Mouse (Mus musculus): ENCODE measurements around the gene Rnaseh2b.
A peak's percentile ranks its signal among the peaks of the same experiment; 100 is the strongest.

Gene Rnaseh2b

DNA sequence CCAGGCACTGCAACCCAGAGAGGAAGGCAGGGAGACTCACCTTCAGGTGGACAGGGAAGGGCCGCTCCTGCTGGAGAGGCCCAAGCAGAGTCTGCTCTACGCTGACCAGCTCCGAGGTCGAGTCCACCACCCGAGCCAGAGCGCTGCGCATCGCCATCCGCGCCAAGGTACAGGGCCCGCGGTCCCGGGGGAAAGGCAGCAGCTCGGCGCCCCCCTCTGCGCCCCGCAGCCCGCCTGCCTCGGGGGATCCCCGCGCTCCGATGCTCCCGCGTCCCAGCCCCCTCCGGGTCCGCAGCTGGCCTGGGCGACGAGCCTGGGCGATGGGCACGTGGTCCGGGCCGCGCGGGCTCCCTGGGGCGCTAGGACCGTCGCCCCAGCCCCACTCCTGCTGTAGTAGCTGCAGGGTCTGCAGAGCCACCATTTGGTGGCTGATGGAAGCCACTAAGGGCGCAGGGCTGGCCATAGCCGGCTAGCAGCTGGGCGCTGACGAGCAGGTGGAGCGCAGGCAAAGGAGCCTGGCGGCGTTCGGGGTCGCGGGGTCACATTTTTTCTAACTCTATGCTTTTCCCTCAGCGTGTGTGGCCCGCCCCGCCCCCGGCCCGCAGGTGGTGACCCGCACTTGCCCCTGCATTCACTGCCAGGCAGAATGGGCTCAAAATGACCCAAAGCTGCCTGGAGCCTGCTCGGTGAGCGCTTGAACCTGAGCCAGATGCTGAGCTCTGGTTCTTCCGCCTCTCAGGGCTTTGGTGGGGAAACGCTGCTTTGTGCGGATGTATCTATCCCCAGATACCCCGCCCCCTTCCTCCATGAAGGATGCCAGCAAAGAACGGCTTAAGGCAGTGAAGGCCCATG lies at the start of gene Rnaseh2b, which contains the start of gene Dleu7:
Rnaseh2b (plus strand) TSS at position 102 of the 852 bp plus-strand sequence.
Dleu7 (minus strand) TSS at position 560 of the 852 bp plus-strand sequence.
- DNase-seq (ENCODE audit: low spot score in 2 of 2): peak in 1 of 2 experiments; percentile 9

DNA sequence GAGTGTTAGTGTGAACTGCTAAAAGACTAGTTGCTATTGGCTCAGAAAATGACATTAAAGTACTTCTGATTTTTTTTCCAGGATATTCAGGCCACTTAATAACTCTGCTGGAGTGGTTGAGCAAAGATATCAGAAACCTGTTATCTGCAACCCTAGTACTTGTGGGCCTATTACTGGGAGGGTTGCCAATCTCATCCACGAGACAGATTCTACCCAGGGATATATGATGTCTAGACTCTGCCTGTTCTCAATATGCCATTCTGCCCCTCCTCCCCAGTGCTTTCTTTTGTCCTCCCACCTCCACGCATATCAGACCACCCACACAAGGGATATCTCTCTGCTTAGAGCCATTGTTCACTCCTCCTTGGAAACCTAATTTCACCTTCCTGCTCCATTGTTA lies 48.9 kb upstream of the Rnaseh2b start:
- no peak for DNase-seq (ENCODE audit: low spot score in 2 of 2)

DNA sequence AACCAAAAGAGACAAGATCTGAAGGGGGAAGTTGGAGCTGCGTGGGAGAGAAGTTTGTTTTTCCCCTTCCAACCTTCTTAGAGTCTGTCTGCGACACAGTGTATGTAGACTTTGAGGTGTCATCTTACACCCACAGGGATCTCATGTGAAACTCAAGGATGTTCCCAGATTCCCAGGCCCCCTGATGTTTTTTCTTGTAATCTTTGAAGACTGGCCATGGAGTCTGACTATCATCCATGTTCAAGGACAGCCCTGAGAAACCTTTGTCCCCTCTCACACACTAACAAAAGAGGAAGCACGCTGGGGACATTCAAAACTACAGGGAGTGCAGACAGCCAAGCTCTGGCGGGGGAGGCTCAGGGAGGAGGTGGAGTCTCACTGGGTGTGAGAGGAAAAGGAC lies 46.8 kb upstream of the Rnaseh2b start:
- no peak for DNase-seq (ENCODE audit: low spot score in 2 of 2)

DNA sequence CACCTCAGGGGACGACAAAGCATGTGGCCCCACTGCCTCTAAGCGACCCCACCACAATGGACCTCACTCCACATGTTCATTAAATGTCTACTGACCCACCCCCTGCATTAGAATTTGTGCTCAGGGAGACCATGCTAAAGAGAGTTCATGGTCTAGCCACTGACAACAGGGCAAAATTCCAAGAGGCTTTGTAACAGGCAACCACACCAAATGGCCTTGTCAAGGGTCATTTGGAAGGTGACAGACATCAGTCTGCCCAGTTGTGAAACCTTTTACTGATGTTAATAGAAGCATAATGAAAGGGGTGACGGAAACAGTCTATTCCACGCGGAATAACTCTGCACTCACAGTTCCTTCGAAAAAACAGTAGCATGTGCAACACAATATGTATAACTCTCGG lies 44.0 kb upstream of the Rnaseh2b start:
- no peak for DNase-seq (ENCODE audit: low spot score in 2 of 2)

DNA sequence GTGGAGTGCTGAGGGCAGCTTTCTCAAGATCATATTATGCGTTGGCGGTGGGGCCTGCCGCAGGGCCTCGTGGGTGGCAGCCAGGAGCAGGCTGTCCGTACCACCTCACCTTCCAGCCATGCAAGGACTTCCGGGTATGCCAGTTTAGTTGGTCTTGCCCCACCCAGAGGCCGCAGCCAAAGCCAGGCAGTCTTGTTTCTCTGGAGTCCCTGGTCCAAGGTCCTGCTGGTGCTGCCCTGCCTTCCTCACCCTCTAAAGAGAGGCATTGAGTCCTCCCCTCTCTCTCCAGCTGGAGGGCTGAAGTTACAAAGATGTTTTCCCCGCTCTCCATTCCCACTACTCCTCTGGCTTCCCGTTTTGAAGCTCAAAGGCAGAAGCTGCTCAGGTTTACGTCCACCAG lies 43.6 kb upstream of the Rnaseh2b start:
- no peak for DNase-seq (ENCODE audit: low spot score in 2 of 2)

DNA sequence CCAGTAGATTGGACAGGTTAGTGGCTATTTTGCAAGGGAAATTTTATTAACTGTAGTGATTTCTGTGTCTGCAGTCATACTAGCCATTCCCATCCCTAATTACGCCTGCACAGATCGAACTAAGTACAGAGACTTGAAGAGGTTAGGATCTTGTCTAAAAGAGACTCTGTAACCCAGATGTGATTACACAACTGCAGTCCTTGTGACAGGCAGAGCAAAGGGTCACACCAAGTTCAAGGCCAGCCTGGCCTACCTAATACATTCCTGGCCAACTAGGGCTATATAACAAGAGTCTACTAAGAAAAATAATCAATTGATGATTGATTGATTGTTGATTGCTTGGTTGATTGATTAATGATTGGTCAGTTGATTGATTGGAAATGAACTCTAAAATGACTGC lies 43.1 kb upstream of the Rnaseh2b start:
- DNase-seq (ENCODE audit: low spot score in 2 of 2): no peak

DNA sequence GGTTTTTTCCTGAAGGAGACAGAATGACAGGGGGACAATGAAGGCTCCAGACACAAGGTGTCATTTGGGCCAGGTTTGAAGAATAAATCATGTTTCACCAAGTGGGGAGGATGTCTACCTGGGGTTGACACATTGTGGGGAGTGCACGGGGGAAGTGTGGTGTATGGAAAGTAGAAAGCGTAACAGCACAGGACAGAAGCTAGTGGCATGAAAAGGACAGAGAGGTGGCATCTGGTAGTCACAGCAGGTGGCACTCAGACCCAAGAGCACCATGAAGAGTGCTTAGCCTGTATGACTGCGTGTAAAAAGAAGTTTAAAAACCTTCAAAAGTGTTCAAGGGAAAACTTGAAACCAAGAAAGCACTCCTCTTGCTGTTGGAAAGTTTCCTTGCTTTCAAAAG lies 42.3 kb upstream of the Rnaseh2b start:
- no peak for DNase-seq (ENCODE audit: low spot score in 2 of 2)

DNA sequence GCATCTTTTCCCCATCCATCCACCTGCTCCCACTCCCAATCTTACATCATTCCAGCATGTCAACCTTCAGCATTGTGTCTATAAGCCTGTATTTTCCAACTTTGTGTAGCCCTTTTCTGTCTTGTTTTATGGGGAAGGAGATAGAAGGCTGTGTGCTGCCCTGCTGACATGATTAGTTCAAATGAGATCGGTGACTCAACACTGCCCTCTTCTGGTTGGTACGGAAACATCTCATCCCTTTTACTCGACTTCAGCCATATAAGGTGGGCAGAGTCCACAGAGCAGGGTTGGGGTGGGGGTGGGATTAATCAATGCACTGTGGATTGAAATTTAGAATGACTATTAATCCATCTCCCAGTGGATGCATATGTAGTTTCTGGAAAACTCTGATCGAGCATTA lies 40.4 kb upstream of the Rnaseh2b start:
- DNase-seq (ENCODE audit: low spot score in 2 of 2): peak in 1 of 2 experiments; percentile 40

DNA sequence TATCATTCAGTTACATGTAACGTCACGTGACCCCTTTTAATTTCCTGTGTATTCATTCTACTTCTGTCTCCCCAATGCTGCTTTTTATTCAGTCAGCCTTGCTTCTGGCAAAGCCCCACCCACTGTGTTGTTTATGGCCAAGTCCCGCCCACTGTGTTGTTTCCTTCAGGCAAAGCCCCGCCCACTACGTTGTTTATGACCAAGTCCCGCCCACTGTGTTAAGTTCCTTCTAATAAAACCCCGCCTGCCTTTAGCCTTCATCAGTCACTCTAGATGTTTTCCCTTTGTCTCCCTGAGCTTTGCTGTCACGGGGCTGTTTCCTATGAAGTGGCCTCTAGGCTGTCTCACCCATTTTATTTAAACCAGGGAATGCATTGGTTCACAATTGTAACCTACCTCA lies 38.0 kb upstream of the Rnaseh2b start:
- no peak for DNase-seq (ENCODE audit: low spot score in 2 of 2)

DNA sequence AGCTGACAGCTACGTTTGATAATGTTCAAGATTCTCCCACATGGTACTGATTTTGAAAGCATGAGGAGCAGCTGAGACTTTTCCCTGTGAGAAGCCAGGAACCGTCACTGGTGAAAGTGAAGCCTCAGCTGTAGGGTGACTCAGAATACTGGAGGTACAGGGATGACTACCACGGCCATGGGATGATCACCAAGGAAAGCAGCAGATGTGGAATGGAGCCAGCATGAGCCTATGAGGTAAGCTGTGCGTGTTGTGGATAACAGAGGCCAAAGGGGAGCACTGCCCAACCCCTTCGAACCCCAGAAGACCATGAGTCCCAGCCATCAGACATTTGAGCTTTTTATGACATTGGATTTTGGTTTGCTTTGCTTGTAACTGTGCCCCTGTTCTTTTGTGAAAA lies 36.3 kb upstream of the Rnaseh2b start:
- DNase-seq (ENCODE audit: low spot score in 2 of 2): no peak

DNA sequence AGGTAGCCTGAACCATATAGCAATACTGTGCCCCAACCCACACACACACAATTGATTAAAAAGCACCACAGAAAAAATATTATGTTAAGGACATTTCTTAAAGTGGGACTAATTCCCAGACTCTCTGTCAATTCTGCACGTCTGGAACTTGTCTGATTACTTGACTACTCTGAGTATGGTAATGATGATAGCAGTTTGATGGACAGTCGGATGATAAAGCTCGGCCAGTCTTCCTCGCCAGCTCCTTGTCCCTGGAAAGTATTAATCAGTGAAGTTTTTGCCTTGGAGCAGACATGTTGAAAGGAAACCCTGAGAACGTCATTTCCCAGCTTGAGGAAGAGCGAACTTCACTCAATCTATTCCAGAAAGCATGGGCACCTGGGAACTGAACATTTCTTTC lies 34.3 kb upstream of the Rnaseh2b start:
- DNase-seq (ENCODE audit: low spot score in 2 of 2): no peak

DNA sequence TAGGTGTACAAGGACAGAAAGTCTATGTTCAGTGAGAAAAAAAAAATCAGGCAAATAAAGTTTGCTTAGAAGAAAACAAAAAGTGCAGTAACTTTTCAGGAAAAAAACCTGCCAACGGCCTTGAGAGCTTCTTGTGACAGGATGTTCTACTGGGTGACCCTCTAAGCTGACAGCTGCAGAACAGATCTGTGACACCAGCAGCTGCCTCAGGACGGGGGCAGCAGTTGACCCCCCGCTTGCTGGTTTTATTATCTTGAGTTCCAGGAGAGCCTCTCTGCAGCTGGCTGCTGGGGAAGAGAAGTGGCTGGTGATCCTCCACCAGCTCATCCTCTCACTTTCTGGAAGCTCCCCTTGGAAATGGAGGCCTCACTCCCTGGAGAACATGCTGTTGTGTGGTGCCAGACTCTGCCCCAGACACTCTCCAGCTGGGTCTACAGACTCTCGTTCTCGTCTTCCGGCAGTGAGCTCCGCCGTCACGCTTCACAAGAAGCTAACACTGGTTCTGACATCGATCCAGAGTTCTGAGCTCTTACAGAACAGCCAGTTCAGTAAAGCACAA lies 33.3 kb upstream of the Rnaseh2b start:
- DNase-seq (ENCODE audit: low spot score in 2 of 2): no peak

DNA sequence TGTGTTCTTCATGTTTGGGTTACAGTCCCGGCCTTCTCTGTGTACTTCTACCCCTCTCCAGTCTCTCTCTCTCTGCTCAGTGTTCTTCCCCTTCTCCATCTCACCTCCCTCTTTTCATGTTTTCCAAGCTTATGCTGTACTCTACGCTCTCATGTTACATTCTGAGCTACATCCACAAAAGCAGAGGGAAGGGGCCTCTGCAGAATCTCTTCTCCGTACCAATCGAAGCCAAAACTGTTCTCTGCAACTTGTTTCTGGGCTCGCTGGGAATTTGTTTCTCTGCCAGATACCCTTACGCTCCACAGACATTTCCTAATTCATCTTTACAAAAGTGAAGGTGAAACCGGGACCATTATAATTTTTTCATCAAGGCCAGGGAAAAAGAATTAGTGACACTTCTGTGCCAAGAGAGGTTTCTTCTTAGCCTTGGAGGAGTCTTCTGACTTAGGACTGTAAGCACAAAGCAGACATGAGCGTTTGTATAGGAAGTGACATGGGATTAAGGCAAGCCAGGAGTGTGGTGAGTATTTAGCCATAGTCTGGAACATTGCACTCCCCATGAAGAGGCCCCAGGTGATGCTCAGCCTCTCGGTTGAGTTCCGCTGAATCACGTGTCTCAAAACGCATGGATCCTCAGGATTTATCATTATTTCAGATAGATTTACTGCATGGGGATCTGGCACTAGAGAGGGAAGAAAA lies 21.5 kb upstream of the Rnaseh2b start:
- DNase-seq (ENCODE audit: low spot score in 2 of 2): no peak

DNA sequence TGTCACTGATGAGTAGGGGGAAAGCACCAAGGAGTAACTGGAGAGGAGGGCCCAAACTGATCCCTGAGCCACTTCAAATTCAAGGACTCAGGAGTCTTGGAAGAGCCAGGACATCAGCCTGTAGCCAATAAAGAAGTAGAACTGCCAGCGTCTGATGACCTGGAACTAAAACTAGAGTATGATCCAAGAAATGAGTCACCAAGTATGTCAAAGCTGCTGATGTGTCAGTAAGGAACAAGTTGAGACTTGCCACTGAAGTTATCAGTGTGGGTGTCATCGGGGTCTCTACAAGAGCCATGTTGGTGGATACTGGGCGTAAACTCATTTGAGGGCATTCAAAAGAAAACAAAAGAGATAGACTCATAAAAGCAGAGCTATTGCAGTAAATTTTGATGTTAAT lies 18.8 kb upstream of the Rnaseh2b start:
- no peak for DNase-seq (ENCODE audit: low spot score in 2 of 2)

DNA sequence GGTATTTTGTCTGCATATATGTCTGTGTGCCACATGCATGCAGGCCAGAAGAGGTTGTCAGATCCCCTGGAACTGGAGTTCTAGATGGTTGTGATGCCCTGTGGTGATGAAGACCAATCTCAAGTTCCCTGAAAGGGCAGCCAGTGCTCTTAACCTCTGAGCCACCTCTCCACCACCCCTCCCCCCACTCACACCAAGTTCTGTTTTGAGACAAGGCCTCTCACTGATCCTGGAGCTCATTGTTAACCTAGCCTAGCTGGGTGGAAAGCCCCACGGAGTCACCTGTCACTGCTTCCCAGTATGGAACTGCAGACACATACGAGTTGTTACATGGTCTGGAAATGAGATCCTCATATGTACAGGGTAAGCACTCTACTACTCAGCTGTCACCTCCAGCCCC lies 9.4 kb upstream of the Rnaseh2b start:
- no peak for DNase-seq (ENCODE audit: low spot score in 2 of 2)

DNA sequence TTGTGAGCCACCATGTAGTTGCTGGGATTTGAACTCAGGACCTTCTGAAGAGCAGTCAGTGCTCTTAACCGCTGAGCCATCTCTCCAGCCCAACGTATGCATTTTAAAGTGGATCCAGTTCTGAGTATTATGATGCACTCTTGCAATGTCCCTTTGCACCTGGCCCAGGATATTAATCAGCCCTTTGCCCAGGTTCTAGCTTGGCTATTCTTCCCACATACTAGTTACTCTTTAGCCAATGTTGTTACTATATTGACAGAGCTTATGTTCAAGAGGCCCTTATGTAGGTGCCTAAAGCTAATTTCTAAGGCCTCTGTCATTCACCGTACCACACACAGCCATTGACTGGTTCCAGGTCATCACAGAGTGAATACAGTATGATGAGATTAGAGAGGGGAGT lies 3.7 kb upstream of the Rnaseh2b start:
- DNase-seq (ENCODE audit: low spot score in 2 of 2): no peak

DNA sequence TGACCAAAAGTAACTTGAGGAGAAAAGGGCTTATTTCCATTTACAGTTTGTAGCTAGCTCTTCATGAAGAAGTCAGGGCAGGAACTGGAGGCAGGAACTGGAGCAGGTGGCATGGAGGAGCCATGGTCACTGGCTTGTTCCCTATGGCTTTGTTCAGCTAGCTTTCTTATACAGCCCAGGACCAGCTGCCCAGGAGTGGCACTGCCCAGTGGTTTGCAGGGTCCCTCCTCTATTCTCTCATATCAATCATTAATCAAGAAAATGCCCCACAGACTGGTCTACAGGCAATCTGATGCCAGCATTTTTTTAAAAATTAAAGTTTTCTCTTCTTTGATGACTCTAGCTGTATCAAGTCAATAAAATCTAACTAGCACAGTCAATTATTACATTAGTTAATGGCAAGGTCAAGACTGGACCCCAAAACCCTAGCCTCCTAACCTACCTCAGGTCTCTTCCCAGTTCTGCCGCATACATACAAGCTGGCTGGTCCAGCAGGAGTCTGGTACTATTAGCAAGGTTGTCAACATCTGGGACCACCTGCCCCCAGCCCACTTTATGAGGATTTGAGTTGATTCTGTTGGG lies 892 bp upstream of the Rnaseh2b start:
- DNase-seq (ENCODE audit: low spot score in 2 of 2): no peak

DNA sequence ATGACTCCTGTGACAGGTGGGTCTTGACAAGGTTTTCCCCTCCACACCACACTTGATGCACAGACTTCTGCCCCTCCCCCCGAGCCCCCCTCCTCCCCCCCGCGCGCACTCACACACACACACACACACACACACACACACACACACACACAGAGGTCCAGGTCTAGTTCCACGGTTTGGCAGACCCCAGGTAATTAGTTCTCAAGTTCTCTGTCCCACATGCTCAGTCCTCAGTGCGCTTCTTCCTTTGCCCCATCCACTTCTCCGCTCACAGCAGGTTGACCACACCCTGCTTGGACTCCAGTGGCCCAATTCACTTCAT lies 262 bp upstream of the Rnaseh2b start:
- DNase-seq (ENCODE audit: low spot score in 2 of 2): no peak

DNA sequence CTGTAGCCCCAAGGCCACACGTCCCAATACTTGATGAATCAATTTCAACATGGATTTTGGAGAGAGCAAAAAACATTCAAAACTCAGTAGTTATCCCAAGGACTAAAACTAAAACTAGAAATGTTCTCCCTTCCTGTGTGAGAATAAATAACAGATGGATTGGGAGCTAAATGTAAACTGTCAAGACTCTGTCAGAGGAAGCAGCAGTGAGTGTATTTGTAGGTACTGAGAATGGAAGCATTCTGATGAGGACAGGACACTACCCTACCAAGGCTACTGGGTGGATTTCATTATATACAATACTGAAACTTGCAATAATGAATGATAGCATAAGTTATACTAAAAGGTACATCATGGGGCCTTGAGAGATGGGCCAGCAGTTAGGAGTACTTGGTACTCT lies 6.4 kb downstream of the Rnaseh2b start:
- no peak for DNase-seq (ENCODE audit: low spot score in 2 of 2)

DNA sequence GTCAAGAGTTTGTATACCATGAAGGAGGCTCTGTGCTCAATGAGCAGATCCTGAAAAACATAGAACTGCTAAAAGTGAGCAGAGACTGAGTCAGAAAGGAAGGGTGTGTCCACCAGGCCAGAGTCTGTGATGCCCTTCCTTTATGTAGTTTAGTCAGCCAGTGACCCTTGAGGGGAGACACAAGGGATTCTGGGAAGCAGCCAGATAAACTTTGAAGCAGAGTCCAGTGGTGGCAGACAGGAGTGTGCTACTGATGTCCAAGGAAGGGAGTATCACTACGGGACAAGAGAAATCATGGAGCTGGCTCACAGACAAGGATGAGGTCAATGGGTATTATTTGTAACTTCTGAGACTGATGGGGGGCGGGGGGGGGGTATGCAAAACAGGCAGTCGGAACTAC lies 7.6 kb downstream of the Rnaseh2b start:
- no peak for DNase-seq (ENCODE audit: low spot score in 2 of 2)

DNA sequence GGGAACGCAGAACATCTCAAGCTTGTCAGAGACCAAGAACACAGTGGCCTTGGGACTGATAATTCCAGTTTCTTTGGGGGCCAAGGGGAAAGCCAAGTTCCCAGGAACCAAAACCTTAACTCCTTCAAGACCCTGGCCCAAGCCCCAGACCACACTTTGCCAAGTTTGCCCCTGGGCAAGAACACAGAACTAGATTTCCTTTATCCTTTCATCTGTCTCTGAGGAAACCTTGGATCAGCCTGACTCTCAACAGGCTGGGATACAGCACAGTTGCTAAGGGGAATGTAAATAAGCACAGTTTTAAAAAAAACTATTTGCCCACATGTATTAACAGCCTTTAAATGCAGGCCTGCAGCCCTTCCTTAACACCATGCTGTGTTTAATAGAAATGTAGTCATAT lies 15.2 kb downstream of the Rnaseh2b start:
- no peak for DNase-seq (ENCODE audit: low spot score in 2 of 2)

DNA sequence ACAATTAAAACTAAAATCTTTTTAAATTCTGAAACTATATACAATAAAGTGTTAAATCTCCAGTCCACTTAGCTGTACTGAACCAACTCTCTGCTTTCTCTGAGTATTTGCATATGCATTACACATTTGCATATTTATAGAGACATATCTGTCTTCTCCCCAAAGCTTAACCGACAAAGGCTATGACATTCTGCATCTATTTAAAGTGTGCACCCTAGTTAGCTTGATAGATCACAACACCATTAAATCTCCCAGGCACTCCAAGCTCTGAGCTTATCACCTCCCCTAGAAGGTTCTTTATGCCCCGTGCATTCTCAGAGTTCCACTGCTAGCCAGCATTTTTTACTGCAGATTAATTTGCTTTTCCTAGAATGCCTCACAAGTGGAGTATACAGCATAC lies 16.6 kb downstream of the Rnaseh2b start:
- no peak for DNase-seq (ENCODE audit: low spot score in 2 of 2)

DNA sequence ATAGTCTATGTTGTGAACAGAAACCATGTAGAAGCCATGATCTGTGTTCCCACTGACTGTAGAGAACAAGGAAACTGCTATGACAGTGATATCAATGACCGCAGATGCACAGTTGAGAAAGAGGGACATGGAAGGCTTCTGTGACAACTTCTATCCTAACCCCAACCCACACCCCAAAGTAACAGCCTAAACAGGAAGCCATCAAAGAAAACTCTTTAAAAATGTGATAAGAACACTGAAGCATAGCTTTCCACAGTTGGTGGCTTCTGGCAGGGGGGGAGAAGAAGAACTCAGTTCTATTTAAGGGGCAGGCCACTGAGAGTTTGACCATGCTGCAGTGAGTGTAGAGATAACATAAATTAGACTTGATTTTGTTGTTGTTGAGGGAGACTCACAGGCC lies 19.3 kb downstream of the Rnaseh2b start:
- no peak for DNase-seq (ENCODE audit: low spot score in 2 of 2)
